Mouse (Mus musculus): Measurements from ENCODE around the gene Dok7.

GRCm38 (mm10) chr5:35135903-35136302, 79.3 kb downstream of the Dok7 start:
- TF ChIP-seq POLR2A (IDR thresholded peaks at IDR 0.05; ENCODE audit: low read depth, low read length) (no peak), ZMIZ1 (IDR thresholded peaks at IDR 0.05; ENCODE audit: low read depth, low read length) (no peak), EP300 (IDR thresholded peaks at IDR 0.05; ENCODE audit: low read length) (no peak), CTCF (conservative IDR thresholded peaks at IDR 0.05 in 1 of 2, IDR thresholded peaks at IDR 0.05 in 1 of 2; ENCODE audit: low read depth in 2 of 2, low read length in 2 of 2) (no peak), TCF12 (IDR thresholded peaks at IDR 0.05; ENCODE audit: low read depth, low read length) (no peak), USF1 (IDR thresholded peaks at IDR 0.05; ENCODE audit: low read depth, low read length) (no peak)
